Mouse (Mus musculus) C2C12 (cell line): ENCODE measurements around the gene Borcs5.

Experiments
- CTCF ChIP-seq: IDR thresholded peaks from one replicate; pipeline ENCODE4 v1.5.1; 2011; ENCODE audit not compliant: control insufficient read depth, insufficient read depth, insufficient read length
- FOSL1 ChIP-seq: IDR thresholded peaks from one replicate; pipeline ENCODE4 v1.8.0; 2011; ENCODE audit warnings: mild to moderate bottlenecking, low read length; ENCODE audit not compliant: poor library complexity, insufficient read depth, severe bottlenecking
- MAX ChIP-seq: IDR thresholded peaks from one replicate; pipeline ENCODE4 v1.6.1; 2011; ENCODE audit warnings: mild to moderate bottlenecking, control low read depth
- MYOD1 ChIP-seq: IDR thresholded peaks from one replicate; pipeline ENCODE4 v1.6.1; 2011; ENCODE audit warnings: low read depth; ENCODE audit not compliant: control insufficient read depth, insufficient read length
- MYOG ChIP-seq: IDR thresholded peaks from one replicate; pipeline ENCODE4 v1.6.1; 2011; ENCODE audit not compliant: control insufficient read depth, insufficient read length; ENCODE audit errors: extremely low read depth
- USF1 ChIP-seq: IDR thresholded peaks from one replicate; pipeline ENCODE4 v1.6.1; 2011; ENCODE audit warnings: low read depth, mild to moderate bottlenecking, control low read depth, moderate library complexity

DNA sequence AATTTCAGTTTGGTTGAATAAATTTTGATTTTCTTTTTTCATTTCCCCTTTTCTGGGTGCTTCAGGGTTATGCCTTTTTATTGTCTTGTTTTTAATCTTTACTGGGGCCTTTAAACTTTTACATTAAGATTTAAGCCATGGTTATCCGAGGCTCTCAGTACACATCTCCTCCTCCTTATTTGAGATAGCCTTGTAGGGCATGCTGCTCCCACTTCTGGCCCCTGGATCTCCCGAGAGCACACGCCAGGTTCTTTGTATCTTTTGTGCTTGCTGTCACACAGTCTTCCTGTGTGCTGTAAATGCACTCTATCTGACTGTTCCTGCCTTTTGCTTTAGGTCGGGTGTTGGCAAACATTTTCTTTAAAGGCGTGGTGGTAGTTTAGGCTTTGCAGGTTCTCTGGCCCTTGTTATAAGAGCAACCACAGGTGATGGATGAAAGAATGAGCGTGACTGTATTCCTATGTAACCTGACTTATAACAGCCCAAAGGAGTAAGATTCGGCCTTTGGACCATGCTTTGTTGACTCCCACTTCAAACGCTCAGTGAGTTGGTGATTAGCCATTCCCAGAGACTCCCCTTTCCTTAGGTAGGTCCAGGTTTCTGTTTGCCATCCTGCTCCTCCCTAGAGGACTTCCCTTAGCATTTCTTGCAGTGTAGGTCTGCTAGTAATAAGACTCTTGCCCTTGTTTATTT lies 21.6 kb downstream of the Borcs5 start:
- TF ChIP-seq CTCF (no peak), MYOG (no peak), USF1 (no peak), MAX (no peak), MYOD1 (no peak), FOSL1 (no peak)
